Mouse (Mus musculus): Measurements from ENCODE around the gene Zbtb16. TPM values are rescaled to one million over a fixed set of nuclear protein-coding genes. Genes with fewer than 3 reads are reported as not detected.

The Zbtb16 gene
- polyA plus RNA-seq, 1 experiment = 4.1 TPM

- WGBS = 29% methylated on average over 13 of the region's 13 CpGs
- Histone ChIP-seq H3K36me3 (ENCODE audit: control insufficient read depth, insufficient read depth, low read length) (no peaks in the 10 kb centered on the region), H3K27me3 (ENCODE audit: control insufficient read depth, insufficient read depth, low read length) (no peaks in the 10 kb centered on the region), H3K4me1 (replicated peaks; ENCODE audit: control insufficient read depth, insufficient read depth, low read length) (peaks cover 1% of the 10 kb centered on the region; the same call in 1 of the 2 replicates), H3K27ac (ENCODE audit: control insufficient read depth, insufficient read depth, low read length) (no peak overlapping the region), H3K4me3 (ENCODE audit: control insufficient read depth, insufficient read depth, low read length) (no peak overlapping the region)
- TF ChIP-seq CTCF (IDR thresholded peaks at IDR 0.05; ENCODE audit: borderline replicate concordance, control insufficient read depth, extremely low read depth, insufficient read depth, low read length, poor library complexity) (no peak), POLR2A (IDR thresholded peaks at IDR 0.05; ENCODE audit: control insufficient read depth, extremely low read depth, insufficient read depth, low read length, poor library complexity) (no peak)
- no peak for DNase-seq
Measured at GRCm38 (mm10) chr9:48760449-48761174, 75.4 kb downstream of the Zbtb16 start.

- 68% methylated on average over 4 of the region's 4 CpGs for WGBS
- TF ChIP-seq CTCF (IDR thresholded peaks at IDR 0.05; ENCODE audit: borderline replicate concordance, control insufficient read depth, extremely low read depth, insufficient read depth, low read length, poor library complexity) (no peak), POLR2A (IDR thresholded peaks at IDR 0.05; ENCODE audit: control insufficient read depth, extremely low read depth, insufficient read depth, low read length, poor library complexity) (no peak)
- Histone ChIP-seq H3K27ac (ENCODE audit: control insufficient read depth, insufficient read depth, low read length) (no peak overlapping the region), H3K4me3 (ENCODE audit: control insufficient read depth, insufficient read depth, low read length) (no peak overlapping the region), H3K4me1 (replicated peaks; ENCODE audit: control insufficient read depth, insufficient read depth, low read length) (peaks cover 3% of the 10 kb centered on the region; the same call in 1 of the 2 replicates), H3K36me3 (ENCODE audit: control insufficient read depth, insufficient read depth, low read length) (no peaks in the 10 kb centered on the region), H3K27me3 (ENCODE audit: control insufficient read depth, insufficient read depth, low read length) (no peaks in the 10 kb centered on the region)
- DNase-seq = no peak
Measured at GRCm38 (mm10) chr9:48759098-48759497, 76.9 kb downstream of the Zbtb16 start.

- Histone ChIP-seq H3K27ac (ENCODE audit: control insufficient read depth, insufficient read depth, low read length) (no peak overlapping the region), H3K4me3 (ENCODE audit: control insufficient read depth, insufficient read depth, low read length) (no peak overlapping the region), H3K36me3 (ENCODE audit: control insufficient read depth, insufficient read depth, low read length) (no peaks in the 10 kb centered on the region), H3K4me1 (replicated peaks; ENCODE audit: control insufficient read depth, insufficient read depth, low read length) (peaks cover 3% of the 10 kb centered on the region; the same call in 1 of the 2 replicates), H3K27me3 (ENCODE audit: control insufficient read depth, insufficient read depth, low read length) (no peaks in the 10 kb centered on the region)
- DNase-seq = no peak
- 91% methylated on average over 13 of the region's 13 CpGs for WGBS
- TF ChIP-seq CTCF (IDR thresholded peaks at IDR 0.05; ENCODE audit: borderline replicate concordance, control insufficient read depth, extremely low read depth, insufficient read depth, low read length, poor library complexity) = no peak
- no peak for TF ChIP-seq POLR2A (IDR thresholded peaks at IDR 0.05; ENCODE audit: control insufficient read depth, extremely low read depth, insufficient read depth, low read length, poor library complexity)
Measured at GRCm38 (mm10) chr9:48757650-48758580, 78.1 kb downstream of the Zbtb16 start.

GRCm38 (mm10) chr9:48756261-48756812, 79.7 kb downstream of the Zbtb16 start:
- H3K36me3 ChIP-seq (ENCODE audit: control insufficient read depth, insufficient read depth, low read length) = no peaks in the 10 kb centered on the region
- no peak overlapping the region for H3K27ac ChIP-seq (ENCODE audit: control insufficient read depth, insufficient read depth, low read length)
- no peaks in the 10 kb centered on the region for H3K27me3 ChIP-seq (ENCODE audit: control insufficient read depth, insufficient read depth, low read length)
- WGBS = 92% methylated on average over 10 of the region's 10 CpGs
- DNase-seq = no peak
- no peak for TF ChIP-seq POLR2A (IDR thresholded peaks at IDR 0.05; ENCODE audit: control insufficient read depth, extremely low read depth, insufficient read depth, low read length, poor library complexity)
- no peak for TF ChIP-seq CTCF (IDR thresholded peaks at IDR 0.05; ENCODE audit: borderline replicate concordance, control insufficient read depth, extremely low read depth, insufficient read depth, low read length, poor library complexity)
- no peak overlapping the region for H3K4me3 ChIP-seq (ENCODE audit: control insufficient read depth, insufficient read depth, low read length)
- peaks cover 3% of the 10 kb centered on the region; the same call in 1 of the 2 replicates for H3K4me1 ChIP-seq (replicated peaks; ENCODE audit: control insufficient read depth, insufficient read depth, low read length)

- H3K36me3 ChIP-seq (ENCODE audit: control insufficient read depth, insufficient read depth, low read length) = no peaks in the 10 kb centered on the region
- peaks cover 3% of the 10 kb centered on the region; the same call in 1 of the 2 replicates for H3K4me1 ChIP-seq (replicated peaks; ENCODE audit: control insufficient read depth, insufficient read depth, low read length)
- 48% methylated on average over 9 of the region's 9 CpGs for WGBS
- no peaks in the 10 kb centered on the region for H3K27me3 ChIP-seq (ENCODE audit: control insufficient read depth, insufficient read depth, low read length)
- DNase-seq = no peak
- TF ChIP-seq POLR2A (IDR thresholded peaks at IDR 0.05; ENCODE audit: control insufficient read depth, extremely low read depth, insufficient read depth, low read length, poor library complexity) (no peak), CTCF (IDR thresholded peaks at IDR 0.05; ENCODE audit: borderline replicate concordance, control insufficient read depth, extremely low read depth, insufficient read depth, low read length, poor library complexity) (no peak)
- H3K27ac ChIP-seq (ENCODE audit: control insufficient read depth, insufficient read depth, low read length) = no peak overlapping the region
- H3K4me3 ChIP-seq (ENCODE audit: control insufficient read depth, insufficient read depth, low read length) = no peak overlapping the region
Measured at GRCm38 (mm10) chr9:48755438-48756070, 80.5 kb downstream of the Zbtb16 start.

- 98% methylated on average over 6 of the region's 6 CpGs for WGBS
- H3K27ac ChIP-seq (ENCODE audit: control insufficient read depth, insufficient read depth, low read length) = no peak overlapping the region
- no peak for DNase-seq
- H3K36me3 ChIP-seq (ENCODE audit: control insufficient read depth, insufficient read depth, low read length) = no peaks in the 10 kb centered on the region
- H3K4me1 ChIP-seq (replicated peaks; ENCODE audit: control insufficient read depth, insufficient read depth, low read length) = peaks cover 3% of the 10 kb centered on the region; the same call in 1 of the 2 replicates
- H3K4me3 ChIP-seq (ENCODE audit: control insufficient read depth, insufficient read depth, low read length) = no peak overlapping the region
- no peaks in the 10 kb centered on the region for H3K27me3 ChIP-seq (ENCODE audit: control insufficient read depth, insufficient read depth, low read length)
- no peak for TF ChIP-seq POLR2A (IDR thresholded peaks at IDR 0.05; ENCODE audit: control insufficient read depth, extremely low read depth, insufficient read depth, low read length, poor library complexity)
- no peak for TF ChIP-seq CTCF (IDR thresholded peaks at IDR 0.05; ENCODE audit: borderline replicate concordance, control insufficient read depth, extremely low read depth, insufficient read depth, low read length, poor library complexity)
Measured at GRCm38 (mm10) chr9:48754418-48754817, 81.6 kb downstream of the Zbtb16 start.

Measured in thymus, adult 2 months (tissue).